Mouse (Mus musculus): Measurements from ENCODE around the gene Apbb2. TPM values are rescaled to one million over a fixed set of nuclear protein-coding genes. Genes with fewer than 3 reads are reported as not detected.

The Apbb2 gene
- under 1 TPM; 0.42 to 0.80 (median 0.55) TPM for polyA plus RNA-seq (2017; shearing (Covaris generic))

GRCm38 (mm10) chr5:66618597-66618996, at the start of gene Apbb2:
Apbb2 (minus strand) TSS chr5:66618784.
- peak; percentile 54 for ATAC-seq

- no peak for ATAC-seq
These were observed 35.6 kb upstream of the Apbb2 start for GRCm38 (mm10) chr5:66654220-66654619.

GRCm38 (mm10) chr5:66647504-66647903, 28.9 kb upstream of the Apbb2 start:
- no peak for ATAC-seq

- no peak for ATAC-seq
These were observed 24.7 kb upstream of the Apbb2 start for GRCm38 (mm10) chr5:66643260-66643659.

- no peak for ATAC-seq
These were observed 23.6 kb upstream of the Apbb2 start for GRCm38 (mm10) chr5:66642156-66642555.

GRCm38 (mm10) chr5:66635459-66636079, 17.0 kb upstream of the Apbb2 start:
- no peak for ATAC-seq

GRCm38 (mm10) chr5:66627805-66628204, 9.2 kb upstream of the Apbb2 start:
- no peak for ATAC-seq

GRCm38 (mm10) chr5:66620191-66620625, 1.6 kb upstream of the Apbb2 start:
- ATAC-seq, result no peak

- ATAC-seq, result no peak
These were observed 1.1 kb upstream of the Apbb2 start for GRCm38 (mm10) chr5:66619675-66620074.

GRCm38 (mm10) chr5:66619195-66619594, 611 bp upstream of the Apbb2 start:
- ATAC-seq, result no peak

- ATAC-seq, result no peak
These were observed 593 bp downstream of the Apbb2 start for GRCm38 (mm10) chr5:66617921-66618460.

GRCm38 (mm10) chr5:66614940-66615339, 3.6 kb downstream of the Apbb2 start:
- no peak for ATAC-seq

GRCm38 (mm10) chr5:66613725-66614124, 4.9 kb downstream of the Apbb2 start:
- ATAC-seq, result no peak

GRCm38 (mm10) chr5:66612964-66613363, 5.6 kb downstream of the Apbb2 start:
- no peak for ATAC-seq

GRCm38 (mm10) chr5:66611851-66612250, 6.7 kb downstream of the Apbb2 start:
- no peak for ATAC-seq

GRCm38 (mm10) chr5:66611361-66611760, 7.2 kb downstream of the Apbb2 start:
- no peak for ATAC-seq

GRCm38 (mm10) chr5:66610270-66610669, 8.3 kb downstream of the Apbb2 start:
- no peak for ATAC-seq

- ATAC-seq, result no peak
These were observed 9.3 kb downstream of the Apbb2 start for GRCm38 (mm10) chr5:66609306-66609705.

GRCm38 (mm10) chr5:66607801-66608200, 10.8 kb downstream of the Apbb2 start:
- no peak for ATAC-seq

- no peak for ATAC-seq
These were observed 11.4 kb downstream of the Apbb2 start for GRCm38 (mm10) chr5:66607201-66607600.

GRCm38 (mm10) chr5:66605636-66606035, 12.9 kb downstream of the Apbb2 start:
- ATAC-seq, result no peak

GRCm38 (mm10) chr5:66604423-66604822, 14.2 kb downstream of the Apbb2 start:
- no peak for ATAC-seq

- ATAC-seq, result no peak
These were observed 14.8 kb downstream of the Apbb2 start for GRCm38 (mm10) chr5:66603746-66604145.

GRCm38 (mm10) chr5:66603223-66603622, 15.4 kb downstream of the Apbb2 start:
- no peak for ATAC-seq
